Mouse (Mus musculus) embryonic facial prominence, embryonic 11.5 days (tissue): Measurements from ENCODE around the gene Gm11549. TPM values are rescaled to one million over a fixed set of nuclear protein-coding genes. Genes with fewer than 3 reads are reported as not detected.

Source experiments
- ATAC-seq: fragments of 200-750 bp; cut with Nextera tagmentation; replicated peaks from 2 replicates; pipeline ENCODE4 v1.8.0; 2017; ENCODE audit warnings: low read depth; ENCODE audit not compliant: insufficient number of reproducible peaks, low FRiP score, low TSS enrichment
- DNase-seq: peaks from one replicate; pipeline ENCODE4 v3.0.0-alpha.2; 2015; ENCODE audit warnings: low spot score
- H3K27ac ChIP-seq: fragments of 300-500 bp; sonication (generic); replicated peaks from 2 replicates; pipeline ENCODE4 v1.5.1; 2014; ENCODE audit warnings: mild to moderate bottlenecking, low read depth, low read length, control low read depth
- H3K27me3 ChIP-seq: fragments of 300-500 bp; sonication (generic); 2 replicates; pipeline ENCODE4 v1.6.1; 2014; ENCODE audit warnings: mild to moderate bottlenecking, low read length, moderate library complexity, mixed read lengths; ENCODE audit not compliant: control insufficient read depth, insufficient read depth
- H3K36me3 ChIP-seq: fragments of 300-500 bp; sonication (generic); replicated peaks from 2 replicates; pipeline ENCODE4 v1.6.1; 2014; ENCODE audit warnings: low read depth, mild to moderate bottlenecking, low read length, moderate library complexity, mixed read lengths; ENCODE audit not compliant: control insufficient read depth, insufficient read depth
- H3K4me1 ChIP-seq: fragments of 300-500 bp; sonication (generic); 2 replicates; pipeline ENCODE4 v1.6.1; 2014; ENCODE audit warnings: low read length, mixed read lengths; ENCODE audit not compliant: control insufficient read depth, insufficient read depth
- H3K4me2 ChIP-seq: fragments of 300-500 bp; sonication (generic); 2 replicates; pipeline ENCODE4 v1.6.1; 2014; ENCODE audit warnings: low read depth, mild to moderate bottlenecking, control low read depth, low read length, moderate library complexity
- H3K4me3 ChIP-seq: fragments of 300-500 bp; sonication (generic); 2 replicates; pipeline ENCODE4 v1.5.1; 2014; ENCODE audit warnings: low read depth, low read length, control low read depth
- H3K9ac ChIP-seq: fragments of 300-500 bp; sonication (generic); replicated peaks from 2 replicates; pipeline ENCODE4 v1.6.1; 2014; ENCODE audit warnings: mild to moderate bottlenecking, control low read depth, low read length
- H3K9me3 ChIP-seq: fragments of 300-500 bp; sonication (generic); replicated peaks from 2 replicates; pipeline ENCODE4 v1.6.1; 2016; ENCODE audit warnings: mild to moderate bottlenecking, low read length, inconsistent platforms, mixed read lengths; ENCODE audit not compliant: control insufficient read depth
- WGBS: fragments of 180-500 bp; shearing (Covaris S2); extraction: QIAGEN DNeasy Blood & Tissue Kit; methylation state at CpG from one replicate; pipeline ENCODE4 v1.1.7; 2014; 5-methylcytosine and 5-hydroxymethylcytosine counted together
- polyA plus RNA-seq: library from polyadenylated mRNA; unstranded; fragments of >200 nt; fragmentation: Nextera tagmentation; extraction: Ambion mirVana; gene quantifications from 2 replicates; pipeline ENCODE4 v1.2.1, GENCODE M21; 2014

Gene Gm11549
- polyA plus RNA-seq, 1 experiment from 2014 or later = 0.10 TPM

DNA sequence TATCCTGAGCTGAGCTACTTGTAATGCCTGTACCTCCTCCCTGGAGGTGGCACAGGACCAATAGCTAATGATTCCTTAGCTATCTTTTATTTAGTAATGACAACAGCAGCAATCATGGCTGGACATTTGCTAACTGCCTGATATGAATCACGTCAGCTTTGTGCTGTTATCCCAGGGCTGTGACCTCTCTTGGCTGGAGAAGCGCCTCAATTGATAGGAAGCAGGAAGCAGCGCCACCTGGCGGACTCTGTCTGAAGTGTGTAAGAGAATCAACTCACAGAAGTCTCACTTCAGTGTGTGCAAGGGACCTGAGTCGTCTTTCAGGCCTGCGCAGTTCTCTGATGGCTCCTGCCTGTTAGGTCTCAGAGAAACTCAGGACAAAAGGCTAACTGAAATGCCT lies 26.2 kb downstream of the Gm11549 start:
- 0 out of 2 replicates have a peak, but pooled peaks have one; percentile 27 for ATAC-seq
- Histone ChIP-seq H3K27ac (no peak overlapping the region), H3K27me3 (no peaks in the 10 kb centered on the region), H3K4me3 (no peak overlapping the region), H3K4me2 (no peak overlapping the region), H3K9me3 (no peaks in the 10 kb centered on the region), H3K36me3 (no peaks in the 10 kb centered on the region), H3K4me1 (no peaks in the 10 kb centered on the region), H3K9ac (no peak overlapping the region; the same call in 1 of the 2 replicates)
- 12% methylated on average over 6 of the region's 6 CpGs for WGBS
- DNase-seq = peak; percentile 92

- WGBS = 89% methylated on average over 2 of the region's 2 CpGs
- no peaks in the 10 kb centered on the region for H3K27me3 ChIP-seq
- no peak overlapping the region for H3K27ac ChIP-seq
- no peak overlapping the region for H3K9ac ChIP-seq
- no peak overlapping the region for H3K4me3 ChIP-seq
- H3K36me3 ChIP-seq = no peaks in the 10 kb centered on the region
- H3K4me2 ChIP-seq = no peak overlapping the region
- DNase-seq (no peak), ATAC-seq (no peak)
- H3K9me3 ChIP-seq = no peaks in the 10 kb centered on the region
- H3K4me1 ChIP-seq = no peaks in the 10 kb centered on the region
These were observed 27.0 kb downstream of the Gm11549 start for GRCm38 (mm10) chr3:36494613-36495012.

DNA sequence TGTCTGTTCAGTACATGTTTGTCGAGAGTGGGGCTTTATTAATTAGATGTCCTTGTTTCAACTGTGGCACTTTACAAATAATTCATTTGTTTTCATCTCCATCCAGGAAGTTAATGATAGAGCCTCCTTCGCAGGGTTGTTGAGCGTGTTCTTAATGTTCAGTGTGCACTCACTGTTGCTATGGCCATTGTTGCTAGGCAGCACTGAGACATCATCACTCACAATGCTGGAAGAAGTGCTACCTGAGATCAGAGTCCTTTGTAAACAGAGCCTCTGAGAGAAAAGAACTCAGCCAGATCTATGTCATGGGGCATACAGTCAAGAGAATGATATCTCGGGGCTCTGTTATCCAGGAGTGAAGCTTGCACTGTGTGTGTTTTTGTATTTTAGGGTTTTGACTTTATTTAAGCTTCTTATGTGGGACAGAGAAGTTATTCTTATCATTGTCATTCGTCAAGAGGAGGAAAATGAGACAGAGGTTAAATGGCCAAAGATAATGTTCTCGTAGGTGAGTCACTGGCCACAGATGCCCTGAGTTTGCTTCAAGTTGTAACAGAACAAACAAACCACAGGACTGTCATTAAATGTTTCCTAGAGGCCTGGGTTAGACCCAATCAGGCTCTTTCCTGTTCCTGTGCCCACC lies 27.9 kb downstream of the Gm11549 start:
- Histone ChIP-seq H3K9me3 (no peaks in the 10 kb centered on the region), H3K9ac (no peak overlapping the region), H3K4me2 (no peak overlapping the region), H3K4me3 (no peak overlapping the region), H3K4me1 (no peaks in the 10 kb centered on the region), H3K27ac (no peak overlapping the region), H3K36me3 (no peaks in the 10 kb centered on the region), H3K27me3 (no peaks in the 10 kb centered on the region)
- DNase-seq (no peak), ATAC-seq (no peak)
- 74% methylated on average over 6 of the region's 6 CpGs for WGBS

GRCm38 (mm10) chr3:36492716-36493391 lies 28.8 kb downstream of the Gm11549 start:
- Histone ChIP-seq H3K9ac (no peak overlapping the region), H3K4me3 (no peak overlapping the region), H3K36me3 (no peaks in the 10 kb centered on the region), H3K4me1 (no peaks in the 10 kb centered on the region), H3K27me3 (no peaks in the 10 kb centered on the region), H3K4me2 (no peak overlapping the region), H3K9me3 (no peaks in the 10 kb centered on the region), H3K27ac (no peak overlapping the region)
- WGBS = 80% methylated on average over 9 of the region's 9 CpGs
- no peak for ATAC-seq
- no peak for DNase-seq

- H3K9ac ChIP-seq = no peak overlapping the region
- no peak overlapping the region for H3K27ac ChIP-seq
- no peak for DNase-seq
- no peak overlapping the region for H3K4me3 ChIP-seq
- 90% methylated on average over 5 of the region's 5 CpGs for WGBS
- ATAC-seq = no peak
- no peaks in the 10 kb centered on the region for H3K27me3 ChIP-seq
- H3K9me3 ChIP-seq = no peaks in the 10 kb centered on the region
- H3K36me3 ChIP-seq = no peaks in the 10 kb centered on the region
- H3K4me2 ChIP-seq = no peak overlapping the region
- no peaks in the 10 kb centered on the region for H3K4me1 ChIP-seq
These were observed 30.1 kb downstream of the Gm11549 start for GRCm38 (mm10) chr3:36491535-36491934.

- Histone ChIP-seq H3K4me1 (no peaks in the 10 kb centered on the region), H3K4me2 (no peak overlapping the region), H3K36me3 (no peaks in the 10 kb centered on the region), H3K27ac (no peak overlapping the region), H3K4me3 (no peak overlapping the region), H3K9me3 (no peaks in the 10 kb centered on the region), H3K27me3 (no peaks in the 10 kb centered on the region), H3K9ac (no peak overlapping the region)
- 100% methylated on average over 1 of the region's 1 CpGs for WGBS
- ATAC-seq = no peak
- DNase-seq = no peak
These were observed 32.1 kb downstream of the Gm11549 start for GRCm38 (mm10) chr3:36489590-36489910.

- Histone ChIP-seq H3K9ac (no peak overlapping the region), H3K36me3 (no peaks in the 10 kb centered on the region), H3K4me2 (no peak overlapping the region), H3K27ac (no peak overlapping the region), H3K4me1 (no peaks in the 10 kb centered on the region), H3K4me3 (no peak overlapping the region), H3K27me3 (no peaks in the 10 kb centered on the region), H3K9me3 (no peaks in the 10 kb centered on the region)
- ATAC-seq (no peak), DNase-seq (no peak)
- 89% methylated on average over 6 of the region's 6 CpGs for WGBS
These were observed 32.6 kb downstream of the Gm11549 start for GRCm38 (mm10) chr3:36488899-36489589.

DNA sequence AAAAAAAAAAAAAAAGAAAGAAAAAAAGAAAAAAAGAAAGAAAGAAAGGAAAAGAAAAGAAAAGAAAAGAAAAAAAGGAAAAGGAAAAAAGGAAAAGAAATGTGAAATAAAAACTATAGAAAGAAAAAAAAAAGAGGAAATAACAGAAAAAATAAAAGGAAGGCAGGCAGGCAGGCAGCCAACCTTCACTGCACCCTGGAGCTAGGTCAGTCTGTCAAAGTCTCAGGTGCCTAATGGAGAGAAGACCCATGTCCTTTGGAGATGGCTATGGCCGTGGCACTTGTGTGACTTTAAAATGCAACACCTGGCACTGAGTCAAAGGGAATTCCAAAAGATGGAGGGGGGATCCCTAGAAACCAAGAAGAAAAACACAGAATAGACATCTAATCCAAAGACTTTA lies 33.2 kb downstream of the Gm11549 start:
- H3K4me1 ChIP-seq = no peaks in the 10 kb centered on the region
- 86% methylated on average over 1 of the region's 1 CpGs for WGBS
- no peak overlapping the region for H3K27ac ChIP-seq
- H3K36me3 ChIP-seq = no peaks in the 10 kb centered on the region
- no peaks in the 10 kb centered on the region for H3K27me3 ChIP-seq
- ATAC-seq (no peak), DNase-seq (no peak)
- H3K9me3 ChIP-seq = no peaks in the 10 kb centered on the region
- no peak overlapping the region for H3K4me2 ChIP-seq
- H3K4me3 ChIP-seq = no peak overlapping the region
- no peak overlapping the region for H3K9ac ChIP-seq
